Mouse (Mus musculus) ES-E14 (cell line): ENCODE data around the gene Celsr3. TPM values are rescaled to one million over a fixed set of nuclear protein-coding genes. Genes with fewer than 3 reads are reported as not detected.
A peak's percentile ranks its signal among the peaks of the same experiment; 100 is the strongest.

Experiments
- DNase-seq: peaks from one replicate; pipeline ENCODE4 v3.0.0-alpha.2; 2013; ENCODE audit warnings: low read depth, low spot score
- H3K27ac ChIP-seq: 2 replicates; pipeline ENCODE4 v1.5.1; 2012; ENCODE audit warnings: low read depth, mild to moderate bottlenecking, low read length, moderate library complexity, mixed read lengths; ENCODE audit not compliant: poor library complexity, insufficient read depth, severe bottlenecking
- H3K36me3 ChIP-seq: 2 replicates; pipeline ENCODE4 v1.6.1; 2012; ENCODE audit warnings: mild to moderate bottlenecking, low read length, moderate library complexity, mixed read lengths; ENCODE audit not compliant: control insufficient read depth, poor library complexity, insufficient read depth, severe bottlenecking
- H3K4me1 ChIP-seq, 2 experiments: fragments of 150-350 bp in 1 of 2; sonication (generic) in 1 of 2; 2 replicates each; pipeline ENCODE4 v1.6.1; 2012; ENCODE audit warnings: low read length in 2 of 2, mild to moderate bottlenecking in 1 of 2, mixed read lengths in 1 of 2; ENCODE audit not compliant: control insufficient read depth in 2 of 2, insufficient read depth in 2 of 2, poor library complexity in 1 of 2
- H3K4me3 ChIP-seq, 2 experiments: fragments of 150-350 bp in 1 of 2; sonication (generic) in 1 of 2; 2 replicates each; pipeline ENCODE4 v1.5.1; 2012; ENCODE audit warnings: low read length in 2 of 2, low read depth in 1 of 2, mild to moderate bottlenecking in 1 of 2, mixed read lengths in 1 of 2; ENCODE audit not compliant: insufficient read depth in 1 of 2, poor library complexity in 1 of 2, severe bottlenecking in 1 of 2
- H3K9ac ChIP-seq: 2 replicates; pipeline ENCODE4 v1.6.1; 2012; ENCODE audit warnings: low read depth, mild to moderate bottlenecking, low read length, mixed read lengths; ENCODE audit not compliant: poor library complexity, insufficient read depth, severe bottlenecking
- H3K9me3 ChIP-seq: fragments of 150-350 bp; sonication (generic); 2 replicates; pipeline ENCODE4 v1.6.1; 2012; ENCODE audit warnings: low read depth, mild to moderate bottlenecking, low read length; ENCODE audit not compliant: control insufficient read depth, insufficient read depth
- CHD2 ChIP-seq: IDR thresholded peaks from 2 replicates; pipeline ENCODE4 v1.6.1; 2014; ENCODE audit warnings: mild to moderate bottlenecking, low read depth, low read length, inconsistent platforms
- HCFC1 ChIP-seq: IDR thresholded peaks from 2 replicates; pipeline ENCODE4 v1.6.1; 2012; ENCODE audit warnings: low read length, inconsistent platforms, borderline replicate concordance; ENCODE audit not compliant: insufficient read depth
- MAFK ChIP-seq: IDR thresholded peaks from 2 replicates; pipeline ENCODE4 v1.6.1; 2014; ENCODE audit warnings: mild to moderate bottlenecking, low read depth, low read length, inconsistent platforms; ENCODE audit not compliant: insufficient read depth
- ZC3H11A ChIP-seq: IDR thresholded peaks from 2 replicates; pipeline ENCODE4 v1.6.1; 2012; ENCODE audit warnings: low read depth, mild to moderate bottlenecking, inconsistent platforms, low read length, borderline replicate concordance
- ZNF384 ChIP-seq: IDR thresholded peaks from 2 replicates; pipeline ENCODE4 v1.6.1; 2012; ENCODE audit warnings: low read depth, low read length, inconsistent platforms
- in situ Hi-C, 2 experiments: fragments of 600-800 bp; cut with MboI; formaldehyde crosslinking; loops; one replicate each; pipeline ENCODE4 v1.15.1; 2025; ENCODE audit warnings: low sequenced_read_pairs in 2 of 2, inconsistent platforms in 1 of 2; ENCODE audit not compliant: unreplicated experiment in 2 of 2
- total RNA-seq: library from RNA; depleted of rRNA; stranded (reverse); fragments of 300-350 nt; gene quantifications from 2 replicates; pipeline ENCODE4 v1.2.3, GENCODE M21; 2012

Celsr3 gene
- total RNA-seq, 1 experiment: 4.3 TPM

DNA sequence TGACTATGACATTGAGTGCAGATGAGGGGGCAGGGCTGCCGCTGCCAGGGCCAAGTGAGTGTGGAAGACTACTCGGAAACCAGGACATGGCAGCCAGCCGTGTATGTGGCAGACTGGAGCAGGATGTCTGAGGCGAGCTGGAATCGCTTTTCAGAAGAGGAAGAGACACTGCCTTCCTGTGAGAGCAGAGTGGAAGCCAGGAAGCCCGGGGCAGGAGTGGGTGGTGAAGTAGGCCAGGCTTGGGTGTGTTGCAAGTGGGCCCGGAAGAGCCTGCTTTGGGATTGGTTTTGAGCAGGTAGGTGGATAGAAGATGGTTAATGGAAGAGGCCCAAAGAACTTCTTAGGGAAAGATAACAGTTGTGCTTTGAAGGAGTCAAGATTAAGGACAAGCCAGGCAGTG, 10.6 kb upstream of the Celsr3 start:
- Histone ChIP-seq H3K9me3 (no peaks in the 10 kb centered on the region), H3K36me3 (peaks cover 37% of the 10 kb centered on the region), H3K9ac (no peak overlapping the region), H3K27ac (no peak overlapping the region), H3K4me3 (no peak overlapping the region), H3K4me1 (0 out of 4 replicates have a peak, but pooled peaks cover 0 to 2% of the 10 kb centered on the region in 2 experiments)
- no peak for TF ChIP-seq ZC3H11A
- no peak for TF ChIP-seq CHD2
- no peak for TF ChIP-seq HCFC1
- TF ChIP-seq ZNF384: no peak
- TF ChIP-seq MAFK: no peak
- DNase-seq: no peak
- in situ Hi-C loops: no loop called here

GRCm38 (mm10) chr9:108819495-108819894, 6.6 kb upstream of the Celsr3 start:
- Histone ChIP-seq H3K36me3 (peaks cover 15% of the 10 kb centered on the region), H3K9me3 (no peaks in the 10 kb centered on the region), H3K9ac (no peak overlapping the region), H3K4me3 (no peak overlapping the region), H3K27ac (no peak overlapping the region), H3K4me1 (0 out of 4 replicates have a peak, but pooled peaks cover 0 to 2% of the 10 kb centered on the region in 2 experiments)
- peak; percentile 69 for DNase-seq
- TF ChIP-seq CHD2: no peak
- TF ChIP-seq HCFC1: no peak
- no peak for TF ChIP-seq ZNF384
- TF ChIP-seq ZC3H11A: no peak
- TF ChIP-seq MAFK: no peak
- in situ Hi-C loops: no loop called here

DNA sequence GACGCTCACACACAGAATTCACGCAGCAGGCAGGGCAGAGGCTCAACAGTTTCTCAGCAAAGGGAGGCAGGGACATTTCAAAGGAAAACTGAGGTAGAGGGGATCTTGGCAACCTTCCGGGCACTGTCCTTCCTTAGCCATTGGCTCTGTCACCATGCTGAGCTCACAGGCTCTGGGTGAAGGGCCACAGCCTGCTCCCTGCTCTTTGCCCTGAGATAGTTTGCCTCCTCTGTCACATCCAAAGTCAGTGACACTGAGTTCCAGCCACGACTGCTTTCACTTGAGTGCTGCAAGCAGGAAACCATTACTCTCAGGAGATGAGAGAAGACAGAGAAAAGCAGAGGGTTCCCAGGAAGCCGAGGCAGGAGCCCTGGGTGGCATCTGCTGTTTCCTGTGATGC, 6.0 kb upstream of the Celsr3 start:
- H3K4me3 ChIP-seq: no peak overlapping the region
- H3K27ac ChIP-seq: no peak overlapping the region
- in situ Hi-C loops: no loop called here
- H3K9me3 ChIP-seq: no peaks in the 10 kb centered on the region
- peaks cover 10% of the 10 kb centered on the region for H3K36me3 ChIP-seq
- DNase-seq: no peak
- H3K4me1 ChIP-seq: 0 out of 4 replicates have a peak, but pooled peaks cover 0 to 2% of the 10 kb centered on the region in 2 experiments
- TF ChIP-seq ZC3H11A (no peak), CHD2 (no peak), ZNF384 (no peak), MAFK (no peak), HCFC1 (no peak)
- H3K9ac ChIP-seq: no peak overlapping the region

DNA sequence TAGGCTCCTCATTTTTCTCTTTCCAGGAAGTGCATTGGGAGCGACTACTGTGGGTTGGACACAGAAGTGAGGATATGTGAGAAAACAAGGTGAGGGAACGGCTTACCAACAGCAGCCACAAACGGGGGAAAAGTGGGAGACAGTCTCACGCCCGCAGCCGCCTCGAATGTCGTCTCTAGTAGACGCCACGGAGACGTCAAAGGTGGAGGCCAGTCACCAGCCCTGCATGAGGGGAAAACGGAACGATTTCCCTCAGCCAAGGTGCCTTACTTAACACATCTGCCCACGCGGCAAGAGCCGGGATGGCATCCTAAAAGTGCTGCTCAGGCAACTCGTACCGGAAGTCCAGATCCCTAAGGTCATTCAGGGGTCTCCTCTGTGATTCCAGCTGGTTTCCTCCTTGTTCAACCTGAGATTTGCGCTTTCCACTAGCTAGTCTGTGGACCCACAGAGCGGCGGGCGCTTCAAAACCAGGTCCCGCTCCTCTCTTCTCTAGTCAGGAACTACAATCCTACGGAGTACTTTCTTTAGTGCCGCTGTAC, 1.9 kb upstream of the Celsr3 start:
- H3K4me3 ChIP-seq: peak overlapping the region; percentile 66 to 74
- DNase-seq: no peak

More for the DNA sequence above, 1.9 kb upstream of the Celsr3 start:
- in situ Hi-C loops: no loop called here
- peak overlapping the region; percentile 69 for H3K9ac ChIP-seq
- peaks cover 0 to 11% of the 10 kb centered on the region in 2 experiments; a peak in 1 of 4 replicates for H3K4me1 ChIP-seq
- H3K36me3 ChIP-seq: no peaks in the 10 kb centered on the region
- H3K9me3 ChIP-seq: no peaks in the 10 kb centered on the region
- H3K27ac ChIP-seq: no peak overlapping the region
- no peak for TF ChIP-seq MAFK
- TF ChIP-seq ZNF384: no peak
- TF ChIP-seq ZC3H11A: no peak
